Mouse (Mus musculus) C2C12 (cell line): ENCODE data around the gene Meaf6.

Experiments
- CTCF ChIP-seq: IDR thresholded peaks from one replicate; pipeline ENCODE4 v1.5.1; 2011; ENCODE audit not compliant: control insufficient read depth, insufficient read depth, insufficient read length
- FOSL1 ChIP-seq: IDR thresholded peaks from one replicate; pipeline ENCODE4 v1.8.0; 2011; ENCODE audit warnings: mild to moderate bottlenecking, low read length; ENCODE audit not compliant: poor library complexity, insufficient read depth, severe bottlenecking
- MYOD1 ChIP-seq: IDR thresholded peaks from one replicate; pipeline ENCODE4 v1.6.1; 2011; ENCODE audit warnings: low read depth; ENCODE audit not compliant: control insufficient read depth, insufficient read length
- MYOG ChIP-seq: IDR thresholded peaks from one replicate; pipeline ENCODE4 v1.6.1; 2011; ENCODE audit not compliant: control insufficient read depth, insufficient read length; ENCODE audit errors: extremely low read depth

- no peak for TF ChIP-seq FOSL1
- TF ChIP-seq CTCF: no peak
- TF ChIP-seq MYOG: no peak
- no peak for TF ChIP-seq MYOD1
Measured at GRCm38 (mm10) chr4:125058033-125058432, 26.9 kb upstream of the Meaf6 start.
